Mouse (Mus musculus) ovary, adult 18-20 months (tissue): ENCODE results near the gene Epha2.

Experiments used
- DNase-seq: peaks from one replicate; pipeline ENCODE4 v3.0.0; 2022; ENCODE audit warnings: low spot score, mixed read lengths

Gene Epha2

DNA sequence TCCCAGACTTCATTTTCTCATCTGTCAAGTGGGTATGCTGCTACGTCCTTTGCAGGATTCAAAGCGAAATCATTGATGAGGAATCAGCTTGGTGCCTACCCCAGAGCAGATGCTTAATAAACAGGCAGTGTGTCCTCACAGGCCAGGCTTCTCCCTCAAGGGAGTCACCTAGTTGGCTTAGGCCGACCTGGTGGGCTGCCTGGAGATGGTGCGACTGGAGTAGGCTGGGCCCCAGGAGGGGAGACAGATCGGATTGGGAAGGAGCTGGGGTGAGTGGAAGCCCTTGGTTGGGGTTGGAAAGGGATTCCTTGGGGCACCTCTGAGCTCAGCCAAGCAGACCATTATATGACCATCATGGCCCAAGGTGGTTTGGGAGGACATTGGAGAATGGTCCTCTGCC is 71.4 kb downstream of the Epha2 start:
- DNase-seq: no peak
